ENCODE assay signal across 1 mouse cellular context in the genomic region with DNA sequence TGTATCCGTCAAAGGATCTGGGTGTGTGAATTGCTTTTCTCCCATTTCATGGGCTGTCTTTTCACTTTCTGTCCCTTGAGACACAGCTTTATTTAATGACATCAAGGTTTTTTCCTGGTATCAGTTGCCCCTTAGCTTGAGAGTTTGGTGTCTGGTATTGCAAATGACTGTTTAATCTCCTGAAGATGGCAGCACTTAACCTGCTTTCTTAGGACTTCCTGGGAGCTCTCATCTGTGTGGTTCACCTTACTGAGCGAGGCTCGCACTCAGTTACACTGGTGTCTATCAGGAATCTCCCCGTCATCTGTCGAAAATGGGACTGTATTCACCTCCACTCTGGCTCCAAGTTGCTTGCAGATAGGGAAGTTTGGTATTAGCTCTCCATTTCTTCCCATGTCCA.
TF ChIP-seq lines count a peak whose summit lies in the region.

No protein-coding gene starts in this region.

TF ChIP-seq in CH12.LX, 34 proteins besides CTCF, POLR2A, EP300 and RAD21:
- TF ChIP-seq SMC3 (IDR thresholded peaks at IDR 0.05; ENCODE audit: low read depth, low read length) (peak; percentile 28), KAT2A (IDR thresholded peaks at IDR 0.05; ENCODE audit: insufficient replicate concordance, low read length) (no peak)
TF ChIP-seq in CH12.LX: peak in this region for 1.
